Mouse (Mus musculus): ENCODE results near the gene Psmc3. TPM values are rescaled to one million over a fixed set of nuclear protein-coding genes. Genes with fewer than 3 reads are reported as not detected.
A peak's percentile ranks its signal among the peaks of the same experiment; 100 is the strongest.
"Not testable (repeated sequence)": the region's sequence is repeated elsewhere in the genome, so short reads cannot be mapped to it uniquely, and the experiment has no call there.

Gene Psmc3
- polyA plus RNA-seq, 1 experiment from 2014 or later = 186 TPM

DNA sequence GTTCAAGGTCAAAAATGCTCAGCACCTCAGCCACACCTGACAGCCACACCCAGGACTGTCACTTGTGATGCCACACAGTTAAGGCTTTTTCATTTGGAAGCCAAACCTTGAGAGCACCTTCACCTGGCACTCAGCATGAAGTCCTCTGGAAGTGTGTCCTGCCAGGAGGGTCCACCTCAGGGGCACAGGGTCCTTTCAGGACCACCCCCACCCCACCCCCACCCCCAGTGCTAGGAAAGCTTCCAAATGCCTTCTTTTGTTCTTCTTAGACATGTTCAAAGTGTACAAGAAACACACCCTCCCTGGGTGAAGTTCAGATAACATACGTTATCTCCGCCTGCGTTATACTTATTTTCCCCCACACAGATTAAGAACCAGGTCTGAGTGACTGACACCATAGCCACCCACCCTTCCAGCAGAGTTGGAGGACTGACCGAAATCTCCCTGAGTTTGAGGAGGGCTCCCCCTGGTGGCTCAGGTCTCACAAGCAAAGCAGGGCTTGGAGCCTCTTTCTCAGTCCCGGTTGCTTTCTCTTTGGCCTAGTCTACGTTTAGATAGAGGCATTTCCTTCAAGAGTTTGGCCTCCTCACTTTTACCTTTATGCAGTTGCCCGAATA lies 47.4 kb downstream of the Psmc3 start:
- H3K4me2 ChIP-seq (replicated peaks; ENCODE audit: low read depth, low read length) = no peak overlapping the region
- H3K27ac ChIP-seq (ENCODE audit: low read length) = no peak overlapping the region
- no peaks in the 10 kb centered on the region for H3K9me3 ChIP-seq (ENCODE audit: low read length)
- H3K9ac ChIP-seq (replicated peaks; ENCODE audit: low read depth) = no peak overlapping the region
- no peaks in the 10 kb centered on the region for H3K36me3 ChIP-seq (ENCODE audit: insufficient read depth, low read length)
- DNase-seq (ENCODE audit: low spot score) = peak; percentile 96
- H3K27me3 ChIP-seq (replicated peaks; ENCODE audit: insufficient read depth, low read length) = no peaks in the 10 kb centered on the region
- WGBS = 2% methylated on average over 7 of the region's 7 CpGs
- no peak overlapping the region for H3K4me3 ChIP-seq (ENCODE audit: low read depth, low read length)
- TF ChIP-seq EP300 (IDR thresholded peaks at IDR 0.05) (no peak), CTCF (IDR thresholded peaks at IDR 0.05) (peak; percentile 98)
- H3K4me1 ChIP-seq (ENCODE audit: insufficient read depth, low read depth, low read length) = no peaks in the 10 kb centered on the region
- peak; percentile 90 for ATAC-seq

DNA sequence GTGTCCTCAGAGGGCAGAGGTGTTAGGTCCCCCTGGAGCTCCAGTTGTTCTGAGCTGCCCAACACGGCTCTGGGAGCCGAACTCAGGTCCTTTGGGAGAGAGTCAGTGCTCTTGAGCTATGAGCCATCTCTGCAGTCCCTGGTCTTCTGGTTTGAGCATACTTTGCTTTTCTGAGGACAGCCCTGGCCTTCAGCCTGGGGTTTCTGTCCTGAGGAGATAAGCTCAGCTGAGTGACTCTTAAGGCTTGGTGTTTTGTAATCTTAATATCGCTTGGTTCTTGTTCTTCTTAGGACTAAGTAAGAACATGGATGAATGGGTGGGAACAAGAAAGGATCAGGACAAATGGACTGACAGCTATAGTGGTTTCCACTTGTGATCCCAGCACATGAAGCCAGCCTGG lies 54.3 kb downstream of the Psmc3 start:
- Histone ChIP-seq H3K9ac (replicated peaks; ENCODE audit: low read depth) (no peak overlapping the region), H3K4me1 (ENCODE audit: insufficient read depth, low read depth, low read length) (no peaks in the 10 kb centered on the region), H3K4me2 (replicated peaks; ENCODE audit: low read depth, low read length) (no peak overlapping the region), H3K27me3 (replicated peaks; ENCODE audit: insufficient read depth, low read length) (no peaks in the 10 kb centered on the region; the same call in 1 of the 2 replicates), H3K27ac (ENCODE audit: low read length) (no peak overlapping the region), H3K36me3 (ENCODE audit: insufficient read depth, low read length) (no peaks in the 10 kb centered on the region), H3K4me3 (ENCODE audit: low read depth, low read length) (no peak overlapping the region), H3K9me3 (ENCODE audit: low read length) (no peaks in the 10 kb centered on the region)
- 65% methylated on average over 3 of the region's 3 CpGs for WGBS
- ATAC-seq (no peak), DNase-seq (ENCODE audit: low spot score) (no peak)
- TF ChIP-seq CTCF (IDR thresholded peaks at IDR 0.05) (no peak), EP300 (IDR thresholded peaks at IDR 0.05) (no peak)

DNA sequence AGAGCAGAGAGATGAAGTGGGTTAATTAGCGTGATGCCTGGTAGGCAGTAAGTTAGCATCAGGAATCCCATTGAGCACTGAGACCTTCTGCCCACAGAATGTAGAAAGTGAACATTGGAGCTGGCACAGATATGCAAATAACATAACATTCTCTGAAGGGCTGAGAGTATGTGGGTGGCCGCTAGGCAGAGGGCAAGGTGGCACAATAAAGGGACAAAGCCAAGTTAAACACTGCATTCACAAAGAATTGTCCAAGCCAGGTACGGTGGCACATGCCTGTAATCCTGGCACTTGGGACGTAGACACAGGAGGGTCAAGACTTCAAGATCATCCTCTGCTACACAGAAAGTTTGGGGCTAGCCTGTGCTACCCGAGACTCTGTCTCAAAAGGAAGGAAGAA lies 55.4 kb downstream of the Psmc3 start:
- H3K9me3 ChIP-seq (ENCODE audit: low read length) = no peaks in the 10 kb centered on the region
- peak; percentile 33; the same call in 1 of the 2 replicates for ATAC-seq
- DNase-seq (ENCODE audit: low spot score) = peak; percentile 25

DNA sequence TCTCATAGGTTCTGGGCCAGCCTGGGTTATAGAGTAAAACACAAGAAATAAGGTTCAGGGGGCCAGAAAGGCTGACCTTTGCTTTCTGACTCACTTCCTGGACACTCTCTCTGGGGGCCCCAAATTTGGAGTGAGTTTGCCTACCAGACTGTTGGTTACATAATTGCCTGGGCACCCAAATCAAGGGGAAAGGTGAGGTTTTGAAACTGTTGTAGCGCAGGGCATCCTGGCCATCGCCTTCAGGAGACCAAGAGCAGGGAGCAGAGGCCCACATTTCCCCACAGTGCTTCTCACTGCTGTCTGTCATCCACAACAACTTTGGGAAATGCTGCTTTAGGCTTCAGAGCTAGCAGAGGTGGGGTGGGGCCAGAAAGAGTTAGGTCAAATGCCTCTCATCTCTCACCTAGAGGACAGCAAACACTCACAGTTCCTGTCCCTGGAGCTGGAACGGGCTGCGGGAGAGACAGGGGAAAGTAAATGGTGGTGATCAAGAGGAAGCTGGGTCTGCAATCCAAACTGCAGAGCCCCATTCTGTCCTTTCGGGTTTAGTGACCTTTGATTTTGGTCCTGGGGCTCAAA lies 56.1 kb downstream of the Psmc3 start:
- H3K4me1 ChIP-seq (ENCODE audit: insufficient read depth, low read depth, low read length) = no peaks in the 10 kb centered on the region
- no peak overlapping the region for H3K4me2 ChIP-seq (replicated peaks; ENCODE audit: low read depth, low read length)
- TF ChIP-seq CTCF (IDR thresholded peaks at IDR 0.05) = no peak
- TF ChIP-seq EP300 (IDR thresholded peaks at IDR 0.05) = no peak
- H3K27me3 ChIP-seq (replicated peaks; ENCODE audit: insufficient read depth, low read length) = no peaks in the 10 kb centered on the region; the same call in 1 of the 2 replicates
- H3K36me3 ChIP-seq (ENCODE audit: insufficient read depth, low read length) = no peaks in the 10 kb centered on the region
- H3K4me3 ChIP-seq (ENCODE audit: low read depth, low read length) = no peak overlapping the region
- peak; percentile 56 for DNase-seq (ENCODE audit: low spot score)
- H3K9ac ChIP-seq (replicated peaks; ENCODE audit: low read depth) = no peak overlapping the region
- H3K27ac ChIP-seq (ENCODE audit: low read length) = no peak overlapping the region
- 51% methylated on average over 5 of the region's 5 CpGs for WGBS
- no peaks in the 10 kb centered on the region for H3K9me3 ChIP-seq (ENCODE audit: low read length)
- ATAC-seq = peak; percentile 45

More for the DNA sequence above, 55.4 kb downstream of the Psmc3 start:
- 60% methylated on average over 5 of the region's 5 CpGs for WGBS
- no peak overlapping the region for H3K4me2 ChIP-seq (replicated peaks; ENCODE audit: low read depth, low read length)
- TF ChIP-seq EP300 (IDR thresholded peaks at IDR 0.05) (no peak), CTCF (IDR thresholded peaks at IDR 0.05) (no peak)
- H3K27me3 ChIP-seq (replicated peaks; ENCODE audit: insufficient read depth, low read length) = no peaks in the 10 kb centered on the region; the same call in 1 of the 2 replicates
- H3K4me1 ChIP-seq (ENCODE audit: insufficient read depth, low read depth, low read length) = no peaks in the 10 kb centered on the region
- H3K36me3 ChIP-seq (ENCODE audit: insufficient read depth, low read length) = no peaks in the 10 kb centered on the region
- no peak overlapping the region for H3K4me3 ChIP-seq (ENCODE audit: low read depth, low read length)
- H3K9ac ChIP-seq (replicated peaks; ENCODE audit: low read depth) = no peak overlapping the region
- no peak overlapping the region for H3K27ac ChIP-seq (ENCODE audit: low read length)

DNA sequence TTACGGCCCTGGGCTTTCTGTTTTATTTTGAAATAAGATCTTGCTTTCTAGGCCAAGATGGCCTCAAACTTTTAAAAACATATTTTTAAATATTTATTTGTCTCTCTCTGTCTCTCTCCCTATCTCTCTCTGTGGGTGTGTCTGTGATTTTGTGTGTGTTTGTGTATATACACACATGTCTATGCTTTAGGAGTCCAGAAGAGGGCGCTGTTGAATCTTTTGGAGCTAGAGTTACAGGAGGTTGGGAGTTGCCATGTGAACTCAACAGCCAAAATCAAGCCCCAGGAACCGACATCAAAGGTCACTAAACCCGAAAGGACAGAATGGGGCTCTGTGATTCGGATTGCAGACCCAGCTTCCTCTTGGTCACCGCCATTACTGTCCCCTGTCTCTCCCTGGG lies 56.6 kb downstream of the Psmc3 start:
- H3K9ac ChIP-seq (replicated peaks; ENCODE audit: low read depth) = no peak overlapping the region
- H3K4me2 ChIP-seq (replicated peaks; ENCODE audit: low read depth, low read length) = no peak overlapping the region
- ATAC-seq = no peak
- no peaks in the 10 kb centered on the region for H3K9me3 ChIP-seq (ENCODE audit: low read length)
- WGBS = 72% methylated on average over 6 of the region's 6 CpGs
- peak; percentile 33 for DNase-seq (ENCODE audit: low spot score)
- H3K4me3 ChIP-seq (ENCODE audit: low read depth, low read length) = no peak overlapping the region
- no peaks in the 10 kb centered on the region for H3K36me3 ChIP-seq (ENCODE audit: insufficient read depth, low read length)
- no peak overlapping the region for H3K27ac ChIP-seq (ENCODE audit: low read length)
- H3K27me3 ChIP-seq (replicated peaks; ENCODE audit: insufficient read depth, low read length) = no peaks in the 10 kb centered on the region; the same call in 1 of the 2 replicates
- H3K4me1 ChIP-seq (ENCODE audit: insufficient read depth, low read depth, low read length) = no peaks in the 10 kb centered on the region
- TF ChIP-seq EP300 (IDR thresholded peaks at IDR 0.05) (no peak), CTCF (IDR thresholded peaks at IDR 0.05) (peak; percentile 44)

DNA sequence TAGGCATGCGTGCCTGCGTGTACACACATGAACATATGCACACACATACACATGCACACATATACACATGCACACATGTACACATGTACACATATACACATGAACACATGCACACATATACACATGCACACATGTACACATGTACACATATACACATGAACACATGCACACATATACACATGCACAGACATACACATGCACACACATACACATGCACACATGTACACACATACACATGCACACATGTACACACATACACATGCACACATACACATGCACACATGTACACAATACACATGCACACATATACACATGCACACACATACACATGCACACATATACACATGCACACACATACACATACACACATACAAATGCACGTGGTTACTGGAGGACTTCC lies 58.0 kb downstream of the Psmc3 start:
- not testable (repeated sequence) for H3K9ac ChIP-seq (replicated peaks; ENCODE audit: low read depth); H3K36me3 ChIP-seq (ENCODE audit: insufficient read depth, low read length); H3K9me3 ChIP-seq (ENCODE audit: low read length); ATAC-seq; H3K4me3 ChIP-seq (ENCODE audit: low read depth, low read length); H3K4me2 ChIP-seq (replicated peaks; ENCODE audit: low read depth, low read length); H3K4me1 ChIP-seq (ENCODE audit: insufficient read depth, low read depth, low read length); H3K27me3 ChIP-seq (replicated peaks; ENCODE audit: insufficient read depth, low read length); H3K27ac ChIP-seq (ENCODE audit: low read length); DNase-seq (ENCODE audit: low spot score)
- 87% methylated on average over 3 of the region's 3 CpGs for WGBS

Measured in lung, postnatal 0 days (tissue).